Mouse (Mus musculus) megakaryocyte, embryonic 14.5 days (primary cell): ENCODE measurements around the gene Panx2.

Experiments
- FLI1 ChIP-seq: IDR thresholded peaks from 2 replicates; pipeline ENCODE4 v1.6.1; 2012; ENCODE audit warnings: low read length, inconsistent platforms, mixed read lengths
- GATA1 ChIP-seq: IDR thresholded peaks from 3 replicates; pipeline ENCODE4 v1.6.1; 2012; ENCODE audit warnings: mixed read lengths, low read length, inconsistent platforms, borderline replicate concordance

- TF ChIP-seq FLI1 (no peak), GATA1 (no peak)
Measured at GRCm38 (mm10) chr15:89106073-89106472, 46.5 kb downstream of the Panx2 start.
